Mouse (Mus musculus) CD4-positive naive resting alpha-beta T cell, adult 76 days (primary cell): ENCODE data around the gene 9130023H24Rik. TPM values are rescaled to one million over a fixed set of nuclear protein-coding genes. Genes with fewer than 3 reads are reported as not detected.

Experiments
- total RNA-seq: library from RNA; stranded (reverse); gene quantifications from one replicate; pipeline ENCODE4 v1.2.4, GENCODE M21; 2023

9130023H24Rik gene
- 4.4 TPM for total RNA-seq

DNA sequence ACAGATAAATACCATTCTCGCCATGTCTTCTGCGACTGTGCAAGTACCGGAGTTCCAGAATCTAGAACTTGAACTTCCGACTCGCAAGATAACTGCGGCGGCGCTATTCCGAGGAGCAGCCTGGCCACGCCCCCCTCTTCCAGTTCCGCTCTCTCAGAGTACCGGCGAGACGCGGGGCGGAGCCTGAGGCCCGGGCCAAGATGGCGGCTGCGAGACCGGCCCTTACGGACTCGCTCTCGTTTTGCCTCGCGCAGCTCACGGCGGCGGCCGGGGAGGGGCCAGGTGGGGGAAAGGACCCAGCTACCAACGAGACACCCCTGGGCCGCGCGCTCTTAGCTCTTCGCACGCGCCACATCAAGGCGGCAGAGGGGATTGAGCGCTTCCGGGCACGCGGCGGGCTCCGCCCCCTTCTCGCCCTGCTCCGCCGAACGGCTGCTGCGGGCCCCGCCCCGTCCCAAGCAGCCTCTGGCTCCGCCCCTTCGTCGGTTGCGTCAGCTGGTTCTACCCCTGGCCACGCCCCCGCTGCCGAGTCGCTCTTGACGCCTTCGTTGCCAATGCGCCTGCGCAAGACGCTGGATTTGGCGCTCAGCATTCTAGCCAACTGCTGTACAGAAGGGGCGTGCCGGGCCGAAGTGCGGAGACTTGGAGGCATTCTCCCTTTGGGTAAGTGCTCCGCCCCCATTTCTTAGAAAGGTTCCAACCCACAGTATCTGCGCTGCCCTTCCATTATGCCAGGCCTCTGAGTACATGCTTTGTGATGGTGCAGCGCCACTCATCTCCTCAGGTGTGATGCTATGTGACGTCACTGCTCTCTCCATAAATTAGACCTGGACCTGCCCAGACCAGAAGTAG lies at the start of gene 9130023H24Rik:
Gene 9130023H24Rik (minus strand): TSS at position 105 of the 852 bp plus-strand sequence.

DNA sequence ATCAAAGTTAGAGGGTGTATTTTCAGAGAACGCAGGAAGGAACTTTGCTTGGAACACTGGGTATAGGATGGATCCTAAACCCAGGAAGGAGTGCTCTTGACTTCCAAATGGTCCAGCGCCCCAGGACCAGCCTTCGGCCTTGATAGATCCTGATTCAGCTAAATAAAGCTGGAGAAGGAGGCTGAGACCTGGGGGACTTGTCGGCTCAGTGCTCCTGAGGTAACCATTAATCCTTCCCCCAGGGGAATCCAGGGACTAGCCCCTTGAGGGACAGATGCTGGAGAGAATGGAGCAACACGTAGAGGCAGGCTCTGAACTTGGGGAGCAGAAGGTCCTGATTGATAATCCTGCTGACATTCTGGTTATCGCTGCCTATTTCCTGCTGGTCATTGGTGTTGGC lies 27.6 kb upstream of the 9130023H24Rik start, which contains the start of gene Slc5a2:
Gene Slc5a2 (plus strand): TSS at position 247 of the 400 bp plus-strand sequence.

DNA sequence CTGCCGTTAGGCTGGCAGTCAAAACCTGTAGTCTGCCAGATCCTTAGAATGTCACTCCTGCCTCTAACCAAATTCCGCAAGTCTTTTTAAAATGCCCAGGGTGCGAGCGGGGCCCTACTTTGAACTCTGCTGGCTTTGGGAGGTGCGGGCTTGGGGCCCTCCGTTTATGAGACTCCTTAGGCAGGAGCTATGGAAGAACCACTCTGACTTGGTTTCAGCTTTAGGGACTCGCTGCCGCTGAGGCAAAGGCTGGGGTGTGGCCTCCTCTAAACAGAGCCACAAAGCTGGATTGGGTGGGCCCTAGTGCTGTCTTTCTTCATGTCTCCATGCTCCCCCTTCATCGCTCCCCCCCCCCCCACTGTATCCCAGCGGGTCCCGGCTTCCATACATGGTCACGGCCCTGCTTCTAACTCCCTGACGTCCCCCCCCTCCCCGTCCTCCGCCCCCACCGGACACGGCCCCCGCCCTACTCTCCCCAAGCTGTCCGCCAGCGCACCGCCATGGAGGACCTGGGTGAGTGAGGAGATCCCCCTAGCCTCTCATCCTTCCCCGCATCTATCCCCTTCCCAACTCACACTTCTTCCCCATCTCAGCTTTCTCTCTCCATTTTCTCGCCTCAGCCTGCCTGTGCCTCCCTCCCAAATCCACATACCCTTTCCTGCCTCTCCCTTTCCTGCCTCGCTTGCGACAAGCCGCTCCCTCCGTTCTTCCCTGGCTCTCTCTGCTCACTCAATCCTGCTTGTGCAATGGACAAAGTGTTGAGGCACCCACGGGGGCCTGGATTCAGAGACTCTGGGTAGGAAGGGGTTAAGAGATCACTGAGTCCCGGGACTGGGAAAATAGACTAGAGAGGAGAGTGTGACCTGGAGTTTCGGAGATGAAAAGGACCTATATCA lies 8.9 kb upstream of the 9130023H24Rik start, which contains the start of gene Tgfb1i1:
Gene Tgfb1i1 (plus strand): TSS at position 317 of the 896 bp plus-strand sequence.

DNA sequence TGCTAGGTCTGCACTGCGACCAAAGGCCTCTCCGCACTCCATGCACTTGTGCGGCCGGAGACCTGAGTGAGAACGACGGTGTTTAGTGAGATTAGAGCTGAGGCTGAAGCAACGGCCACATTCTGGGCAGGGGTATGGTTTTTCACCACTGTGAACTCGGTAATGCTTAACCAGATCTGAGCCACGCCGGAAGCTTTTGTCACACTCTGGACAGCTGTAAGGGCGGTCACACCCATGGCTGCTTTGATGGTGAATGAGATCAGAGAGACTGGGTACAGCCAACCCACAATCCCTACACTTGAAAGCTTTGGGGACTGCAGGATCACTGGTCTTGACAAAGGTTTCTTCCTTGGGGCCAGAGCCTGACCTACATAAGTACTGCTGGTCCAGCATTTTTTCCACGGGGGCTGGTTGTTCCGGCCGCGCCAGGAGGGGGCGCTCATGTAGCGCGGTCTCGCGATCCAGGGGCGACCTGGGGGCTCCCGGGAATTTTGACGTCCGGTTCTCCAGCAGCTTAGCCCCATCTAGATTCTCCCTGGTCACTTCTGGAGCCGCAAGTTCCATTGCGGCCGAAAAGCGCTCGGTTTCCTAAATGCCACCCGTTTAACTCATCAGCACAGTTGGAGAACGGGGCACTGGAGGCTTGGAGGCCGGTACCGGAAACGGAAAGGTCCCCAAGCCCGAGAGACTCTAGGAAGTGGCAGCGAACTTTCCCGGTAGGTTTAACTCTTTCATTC lies 807 bp downstream of the 9130023H24Rik start, which contains the start of gene Armc5:
Gene Armc5 (plus strand): TSS at position 487 of the 737 bp plus-strand sequence.

DNA sequence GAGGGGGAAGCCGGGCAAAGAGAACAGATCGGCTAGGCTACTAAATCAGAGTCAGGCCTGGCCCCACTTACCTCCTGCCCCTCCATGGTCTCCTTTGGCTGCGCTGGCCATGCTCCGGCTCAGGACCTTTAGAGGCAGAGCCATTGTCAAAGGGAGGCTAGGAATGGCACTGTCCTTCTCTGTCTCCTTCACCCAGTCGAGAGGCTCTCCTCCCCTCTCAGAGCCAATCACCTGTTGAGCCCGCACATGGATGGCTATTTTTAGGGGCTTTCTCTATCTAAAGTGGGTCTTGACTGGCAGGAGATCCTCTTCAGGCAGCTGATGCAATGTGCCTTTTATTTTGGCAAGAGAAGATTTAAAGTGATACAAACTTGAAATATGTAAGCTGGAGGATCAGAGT lies 31.7 kb downstream of the 9130023H24Rik start, which contains the start of gene Cox6a2:
Gene Cox6a2 (minus strand): TSS at position 236 of the 400 bp plus-strand sequence.

Other genes starting within 250 kb of the 9130023H24Rik start
- gene Pycard, start 244.2 kb downstream of the 9130023H24Rik start, total RNA-seq, result 47.8 TPM
- gene Trim72, start 234.1 kb downstream of the 9130023H24Rik start, total RNA-seq, result 0.35 TPM
- 5.3 TPM for gene Itgam, start 175.4 kb downstream of the 9130023H24Rik start, total RNA-seq
- gene Gm49368, start 175.3 kb downstream of the 9130023H24Rik start, total RNA-seq, result not detected
- 3.9 TPM for gene Itgax, start 108.5 kb downstream of the 9130023H24Rik start, total RNA-seq
- gene Itgad, start 83.7 kb downstream of the 9130023H24Rik start, total RNA-seq, result 5.0 TPM
- not detected for gene Cox6a2, start 31.6 kb downstream of the 9130023H24Rik start, total RNA-seq
- gene Armc5, start 689 bp downstream of the 9130023H24Rik start, total RNA-seq, result 34.0 TPM
- gene Tgfb1i1, start 8.8 kb upstream of the 9130023H24Rik start, total RNA-seq, result 2.7 TPM
- not detected for gene Slc5a2, start 27.6 kb upstream of the 9130023H24Rik start, total RNA-seq
- gene BC017158, start 60.1 kb upstream of the 9130023H24Rik start, total RNA-seq, result 23.5 TPM
- gene Rgs10, start 180.7 kb upstream of the 9130023H24Rik start, total RNA-seq, result 344 TPM
- gene Tial1, start 223.7 kb upstream of the 9130023H24Rik start, total RNA-seq, result 152 TPM